Mouse (Mus musculus) ES-Bruce4 (cell line): ENCODE data around the gene Auts2.

Experiments used
- CTCF ChIP-seq: IDR thresholded peaks from one replicate; pipeline ENCODE4 v1.8.1; 2011; ENCODE audit warnings: low read depth, low read length
- EP300 ChIP-seq: IDR thresholded peaks from 2 replicates; pipeline ENCODE4 v1.6.1; 2011; ENCODE audit warnings: low read depth, low read length; ENCODE audit not compliant: insufficient read depth
- POLR2A ChIP-seq: IDR thresholded peaks from one replicate; pipeline ENCODE4 v1.8.1; 2011; ENCODE audit warnings: low read length; ENCODE audit not compliant: insufficient read depth

- TF ChIP-seq CTCF = no peak
- no peak for TF ChIP-seq EP300
- TF ChIP-seq POLR2A = no peak
Measured at GRCm38 (mm10) chr5:131537831-131538310, 1005.3 kb downstream of the Auts2 start.
